Mouse (Mus musculus) stomach, embryonic 16.5 days (tissue): Measurements from ENCODE around the gene Fbxo21. TPM values are rescaled to one million over a fixed set of nuclear protein-coding genes. Genes with fewer than 3 reads are reported as not detected.

ENCODE experiments used
- ATAC-seq: fragments of 200-750 bp; cut with Nextera tagmentation; 2 replicates; pipeline ENCODE4 v1.8.0; 2017; ENCODE audit warnings: moderate number of reproducible peaks, moderate TSS enrichment; ENCODE audit not compliant: insufficient read depth, low FRiP score
- H3K27ac ChIP-seq: fragments of 300-500 bp; sonication (generic); 2 replicates; pipeline ENCODE4 v1.5.1; 2014; ENCODE audit warnings: low read length
- H3K27me3 ChIP-seq: fragments of 300-500 bp; sonication (generic); 2 replicates; pipeline ENCODE4 v1.6.1; 2014; ENCODE audit warnings: low read length, control low read depth, mixed read lengths; ENCODE audit not compliant: control insufficient read depth, insufficient read depth
- H3K36me3 ChIP-seq: fragments of 300-500 bp; sonication (generic); 2 replicates; pipeline ENCODE4 v1.6.1; 2014; ENCODE audit warnings: low read length; ENCODE audit not compliant: control insufficient read depth, insufficient read depth
- H3K4me1 ChIP-seq: fragments of 300-500 bp; sonication (generic); 2 replicates; pipeline ENCODE4 v1.6.1; 2014; ENCODE audit warnings: low read length, control low read depth, mixed read lengths; ENCODE audit not compliant: control insufficient read depth, insufficient read depth
- H3K4me2 ChIP-seq: fragments of 300-500 bp; sonication (generic); 2 replicates; pipeline ENCODE4 v1.6.1; 2014; ENCODE audit warnings: low read depth, low read length, mixed read lengths
- H3K4me3 ChIP-seq: fragments of 300-500 bp; sonication (generic); replicated peaks from 2 replicates; pipeline ENCODE4 v1.5.1; 2014; ENCODE audit warnings: mild to moderate bottlenecking, low read length
- H3K9ac ChIP-seq: fragments of 300-500 bp; sonication (generic); 2 replicates; pipeline ENCODE4 v1.6.1; 2014; ENCODE audit warnings: low read length
- H3K9me3 ChIP-seq: fragments of 300-500 bp; sonication (generic); replicated peaks from 2 replicates; pipeline ENCODE4 v1.6.1; 2016; ENCODE audit warnings: low read length, control low read depth; ENCODE audit not compliant: control insufficient read depth
- WGBS: fragments of 180-500 bp; shearing (Covaris S2); extraction: QIAGEN DNeasy Blood & Tissue Kit; methylation state at CpG from one replicate; pipeline ENCODE4 v1.1.7; 2014; 5-methylcytosine and 5-hydroxymethylcytosine counted together
- polyA plus RNA-seq: library from polyadenylated mRNA; unstranded; fragments of >200 nt; fragmentation: Nextera tagmentation; extraction: Ambion mirVana; gene quantifications from 2 replicates; pipeline ENCODE4 v1.2.1, GENCODE M21; 2015

The Fbxo21 gene
- polyA plus RNA-seq, 1 experiment from 2014 or later, result 56.7 TPM

DNA sequence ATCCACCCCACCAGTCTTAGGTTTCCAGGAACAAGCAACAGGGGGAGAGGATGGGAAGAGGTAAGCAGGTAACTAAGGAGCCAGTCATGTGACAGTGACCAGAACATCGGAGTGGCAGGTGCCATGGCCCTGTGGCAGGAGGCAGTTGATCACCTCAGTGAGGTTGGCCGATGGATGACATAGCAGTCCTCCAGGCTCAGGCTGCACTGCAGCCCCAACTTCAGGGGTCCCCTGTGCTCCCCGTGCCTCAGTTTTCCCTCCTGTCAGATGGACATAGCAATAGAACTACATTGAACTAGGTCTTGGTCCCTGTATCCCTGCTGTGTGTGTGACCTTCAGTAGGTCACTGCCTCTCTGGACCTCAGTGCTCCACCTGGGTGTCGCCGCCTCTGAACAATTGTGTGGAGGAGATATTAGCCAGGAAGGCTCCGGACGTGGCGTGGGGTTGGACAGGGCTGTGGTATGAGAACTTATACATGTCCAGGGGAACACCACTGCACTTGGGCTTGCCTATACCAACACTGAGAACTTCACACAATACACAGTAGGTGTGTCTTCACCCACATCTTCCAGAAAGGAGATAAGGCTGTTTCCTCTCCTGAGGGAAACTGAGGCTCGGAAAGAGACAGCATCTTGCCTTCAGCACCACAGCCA lies 53.6 kb downstream of the Fbxo21 start:
- no peak overlapping the region for H3K4me3 ChIP-seq
- no peak for ATAC-seq
- H3K36me3 ChIP-seq, result no peaks in the 10 kb centered on the region
- no peak overlapping the region for H3K27ac ChIP-seq
- H3K9me3 ChIP-seq, result no peaks in the 10 kb centered on the region
- no peak overlapping the region for H3K9ac ChIP-seq
- 83% methylated on average over 9 of the region's 9 CpGs for WGBS
- H3K4me2 ChIP-seq, result no peak overlapping the region
- H3K27me3 ChIP-seq, result peaks cover 35% of the 10 kb centered on the region
- H3K4me1 ChIP-seq, result peaks cover 31% of the 10 kb centered on the region

GRCm38 (mm10) chr5:118031059-118031458 lies 54.5 kb downstream of the Fbxo21 start:
- Histone ChIP-seq H3K27ac (peak overlapping the region; percentile 33; the same call in 1 of the 2 replicates), H3K4me3 (no peak overlapping the region), H3K4me1 (peaks cover 31% of the 10 kb centered on the region), H3K27me3 (peaks cover 34% of the 10 kb centered on the region), H3K36me3 (no peaks in the 10 kb centered on the region), H3K4me2 (no peak overlapping the region), H3K9me3 (0 out of 2 replicates have a peak, but pooled peaks cover 3% of the 10 kb centered on the region), H3K9ac (no peak overlapping the region)
- ATAC-seq, result peak; percentile 69; the same call in 1 of the 2 replicates
- 37% methylated on average over 5 of the region's 5 CpGs for WGBS

DNA sequence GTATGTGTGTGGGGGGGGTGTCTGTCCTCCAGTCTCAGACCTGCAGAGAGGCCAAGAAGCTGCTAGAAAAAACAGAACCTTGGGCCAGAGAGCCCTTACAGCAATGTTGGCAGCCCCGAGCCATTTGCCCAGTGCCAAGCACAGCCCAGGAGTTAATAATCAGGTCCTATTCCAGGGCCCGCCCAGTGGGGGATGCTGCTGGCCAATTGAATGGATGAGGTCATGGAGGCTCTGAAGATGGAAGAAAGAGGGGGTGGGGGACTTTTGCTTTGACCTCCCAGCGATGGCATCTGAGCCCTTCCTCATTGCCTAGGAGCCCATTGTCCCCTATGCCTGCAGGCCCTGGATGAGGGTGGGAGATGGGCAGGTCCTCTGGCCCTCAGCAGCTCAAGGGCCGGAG lies 55.0 kb downstream of the Fbxo21 start:
- Histone ChIP-seq H3K27ac (no peak overlapping the region), H3K4me3 (no peak overlapping the region), H3K4me2 (no peak overlapping the region), H3K4me1 (peaks cover 29% of the 10 kb centered on the region), H3K9ac (no peak overlapping the region), H3K9me3 (0 out of 2 replicates have a peak, but pooled peaks cover 3% of the 10 kb centered on the region), H3K36me3 (no peaks in the 10 kb centered on the region), H3K27me3 (peaks cover 30% of the 10 kb centered on the region)
- ATAC-seq, result no peak; the same call in 1 of the 2 replicates
- WGBS, result 62% methylated on average over 4 of the region's 4 CpGs

- Histone ChIP-seq H3K4me2 (no peak overlapping the region), H3K4me3 (no peak overlapping the region), H3K9ac (no peak overlapping the region), H3K36me3 (no peaks in the 10 kb centered on the region), H3K27ac (no peak overlapping the region), H3K9me3 (0 out of 2 replicates have a peak, but pooled peaks cover 3% of the 10 kb centered on the region), H3K4me1 (peaks cover 20% of the 10 kb centered on the region), H3K27me3 (peaks cover 12% of the 10 kb centered on the region)
- WGBS, result 26% methylated on average over 4 of the region's 4 CpGs
- no peak for ATAC-seq
Measured at GRCm38 (mm10) chr5:118033328-118033727, 56.8 kb downstream of the Fbxo21 start.

- no peak for ATAC-seq
- Histone ChIP-seq H3K9ac (no peak overlapping the region), H3K4me2 (no peak overlapping the region), H3K9me3 (0 out of 2 replicates have a peak, but pooled peaks cover 3% of the 10 kb centered on the region), H3K27ac (no peak overlapping the region), H3K27me3 (peaks cover 8% of the 10 kb centered on the region), H3K4me1 (peaks cover 16% of the 10 kb centered on the region), H3K4me3 (no peak overlapping the region), H3K36me3 (no peaks in the 10 kb centered on the region)
- WGBS, result 55% methylated on average over 6 of the region's 6 CpGs
Measured at GRCm38 (mm10) chr5:118033740-118034139, 57.2 kb downstream of the Fbxo21 start.

DNA sequence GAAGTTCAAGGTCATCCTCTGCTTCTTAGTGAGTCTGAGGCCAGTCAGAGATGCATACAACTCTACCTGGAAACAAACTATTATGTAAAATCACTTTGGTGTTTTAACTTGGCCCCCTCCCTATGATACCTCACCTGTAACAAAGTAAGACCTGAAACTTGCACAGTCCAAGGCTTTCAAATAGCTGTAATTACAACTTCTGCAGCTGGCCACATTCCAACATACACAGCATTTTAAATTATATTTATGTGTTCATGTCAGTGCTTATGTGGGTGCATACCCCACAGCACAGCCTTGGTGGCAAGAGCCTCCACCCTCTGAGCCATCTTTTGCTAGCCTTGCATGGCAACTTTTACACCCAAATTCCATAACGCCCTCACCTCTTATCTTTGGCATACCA lies 58.1 kb downstream of the Fbxo21 start:
- Histone ChIP-seq H3K9me3 (0 out of 2 replicates have a peak, but pooled peaks cover 3% of the 10 kb centered on the region), H3K4me3 (no peak overlapping the region), H3K4me2 (no peak overlapping the region), H3K27ac (no peak overlapping the region), H3K27me3 (0 out of 2 replicates have a peak, but pooled peaks cover 5% of the 10 kb centered on the region), H3K36me3 (no peaks in the 10 kb centered on the region), H3K9ac (no peak overlapping the region), H3K4me1 (peaks cover 7% of the 10 kb centered on the region; the same call in 1 of the 2 replicates)
- WGBS, result 82% methylated on average over 1 of the region's 1 CpGs
- no peak for ATAC-seq

- H3K27ac ChIP-seq, result no peak overlapping the region
- no peak overlapping the region for H3K4me3 ChIP-seq
- ATAC-seq, result no peak
- H3K4me2 ChIP-seq, result no peak overlapping the region
- WGBS, result 56% methylated on average over 3 of the region's 3 CpGs
- no peaks in the 10 kb centered on the region for H3K36me3 ChIP-seq
- no peaks in the 10 kb centered on the region for H3K27me3 ChIP-seq
- H3K4me1 ChIP-seq, result peaks cover 6% of the 10 kb centered on the region; the same call in 1 of the 2 replicates
- H3K9me3 ChIP-seq, result 0 out of 2 replicates have a peak, but pooled peaks cover 3% of the 10 kb centered on the region
- H3K9ac ChIP-seq, result no peak overlapping the region
Measured at GRCm38 (mm10) chr5:118035786-118036185, 59.3 kb downstream of the Fbxo21 start.

- 37% methylated on average over 25 of the region's 25 CpGs for WGBS
- Histone ChIP-seq H3K9me3 (0 out of 2 replicates have a peak, but pooled peaks cover 3% of the 10 kb centered on the region), H3K4me2 (no peak overlapping the region), H3K27ac (no peak overlapping the region), H3K36me3 (no peaks in the 10 kb centered on the region), H3K4me3 (no peak overlapping the region), H3K9ac (no peak overlapping the region), H3K4me1 (peaks cover 6% of the 10 kb centered on the region; the same call in 1 of the 2 replicates), H3K27me3 (no peaks in the 10 kb centered on the region)
- ATAC-seq, result peak; percentile 16; the same call in 1 of the 2 replicates
Measured at GRCm38 (mm10) chr5:118036888-118037797, 60.6 kb downstream of the Fbxo21 start.
